ENCODE assay signal across 9 mouse cellular contexts in the genomic region with DNA sequence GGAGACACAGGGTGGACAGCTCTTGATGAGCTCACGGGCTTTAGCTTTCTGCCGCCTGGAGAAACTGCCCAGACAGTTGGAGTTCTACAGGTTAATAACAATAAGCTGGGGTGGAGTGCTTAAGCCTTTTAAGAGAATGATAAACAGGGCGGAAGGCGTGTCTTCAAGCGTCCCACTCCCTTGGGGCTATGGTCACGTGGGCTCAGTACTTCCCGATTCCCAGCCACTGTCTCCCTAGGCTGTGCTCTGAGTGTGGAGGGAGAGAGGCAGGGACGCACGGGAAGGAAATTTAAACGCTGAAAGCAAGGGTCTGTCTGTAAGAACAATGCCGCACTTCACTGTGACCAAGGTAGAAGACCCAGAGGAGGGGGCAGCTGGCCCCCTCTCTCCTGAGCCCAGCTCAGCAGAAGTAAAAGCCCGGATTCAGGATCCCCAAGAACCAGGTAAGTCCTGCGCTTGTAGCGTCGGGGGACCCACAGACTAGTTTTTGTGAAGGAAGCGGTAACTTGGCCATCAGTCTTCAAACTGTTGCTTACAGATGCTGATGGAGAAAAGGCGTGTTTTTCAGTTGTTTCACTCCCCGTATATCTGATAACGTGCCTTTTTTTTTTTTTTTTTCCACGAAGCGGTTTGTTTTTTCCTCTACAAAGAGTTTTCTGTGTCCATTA. TPM values are rescaled to one million over a fixed set of nuclear protein-coding genes. Genes with fewer than 3 reads are reported as not detected.
DNase-seq lines count a peak whose midpoint lies in the region; ATAC-seq and TF ChIP-seq lines count a peak whose summit lies in the region.
"Had no signal": no experiment of that assay in that cellular context is flagged by ENCODE, and none has a peak within 500 bp of the region (broad histone marks: within the 10 kb centered on the region; RNA-seq: fewer than 3 reads in every experiment).

No protein-coding gene starts in this region.

- in situ Hi-C loops in CH12.LX (cut with MboI; ENCODE audit: low pct_ligation_motif_present, low pct_unique_long_range_greater_than_20kb, low sequenced_read_pairs): no loop called here

- no peak for TF ChIP-seq RAD21 in CH12.LX (IDR thresholded peaks at IDR 0.05; ENCODE audit: low read depth, low read length)

- no peaks in the 10 kb centered on the region for H3K27me3 ChIP-seq in CH12.LX (replicated peaks)
- H3K27me3 ChIP-seq in forebrain, embryonic 13.5 days: no peaks in the 10 kb centered on the region
- no peaks in the 10 kb centered on the region for H3K27me3 ChIP-seq in limb, embryonic 12.5 days
- H3K27me3 ChIP-seq in midbrain, embryonic 12.5 days: no peaks in the 10 kb centered on the region

- dilution Hi-C loops in CH12.LX (cut with MboI; ENCODE audit: extremely low pct_ligation_motif_present, extremely low pct_unique_long_range_greater_than_20kb, low sequenced_read_pairs): no loop called here

- ATAC-seq in forebrain, embryonic 13.5 days: peak; percentile 92
- peak; percentile 70 to 76 for ATAC-seq in hematopoietic stem cell, adult 5-6 weeks (replicated peaks in 1 of 2; ENCODE audit: insufficient read depth in 1 of 2, low FRiP score in 2 of 2, low TSS enrichment in 1 of 2, low read depth in 1 of 2, poor library complexity in 2 of 2, severe bottlenecking in 2 of 2)
- no peak for ATAC-seq in limb, embryonic 12.5 days (ENCODE audit: insufficient number of reproducible peaks, insufficient read depth, low FRiP score, low TSS enrichment, low read depth)
- peak; percentile 92 for ATAC-seq in midbrain, embryonic 12.5 days (ENCODE audit: low FRiP score, low read depth)

- TF ChIP-seq POLR2A in CH12.LX (IDR thresholded peaks at IDR 0.05; ENCODE audit: low read depth, low read length): no peak

- peak overlapping the region; percentile 17 for H3K4me2 ChIP-seq in CH12.LX (ENCODE audit: insufficient read depth, low read depth, poor library complexity, severe bottlenecking)
- peak overlapping the region; percentile 86 for H3K4me2 ChIP-seq in forebrain, embryonic 13.5 days
- peak overlapping the region; percentile 79 for H3K4me2 ChIP-seq in limb, embryonic 12.5 days
- H3K4me2 ChIP-seq in midbrain, embryonic 12.5 days (replicated peaks): peak overlapping the region; percentile 77

- H3K79me2 ChIP-seq in CH12.LX (replicated peaks; ENCODE audit: control insufficient read depth, extremely low read depth, insufficient read depth, poor library complexity, severe bottlenecking): peaks cover 2% of the 10 kb centered on the region; the same call in 1 of the 2 replicates

- H3K9me3 ChIP-seq in CH12.LX (replicated peaks; ENCODE audit: low read length): no peaks in the 10 kb centered on the region
- no peaks in the 10 kb centered on the region for H3K9me3 ChIP-seq in forebrain, embryonic 13.5 days (replicated peaks)
- H3K9me3 ChIP-seq in limb, embryonic 12.5 days: no peaks in the 10 kb centered on the region
- H3K9me3 ChIP-seq in midbrain, embryonic 12.5 days: no peaks in the 10 kb centered on the region

- H3K4me3 ChIP-seq in CH12.LX (replicated peaks in 1 of 3; ENCODE audit: low read depth in 2 of 3, low read length in 2 of 3, poor library complexity in 1 of 3): peak overlapping the region in 2 of 3 experiments; percentile 17 to 25
- peak overlapping the region; percentile 49 for H3K4me3 ChIP-seq in forebrain, embryonic 13.5 days
- peak overlapping the region; percentile 45 for H3K4me3 ChIP-seq in limb, embryonic 12.5 days (replicated peaks)
- peak overlapping the region; percentile 45 for H3K4me3 ChIP-seq in midbrain, embryonic 12.5 days

- no peaks in the 10 kb centered on the region for H3K4me1 ChIP-seq in CH12.LX (ENCODE audit: control insufficient read depth in 1 of 2, insufficient read depth in 2 of 2)
- peaks cover 13% of the 10 kb centered on the region for H3K4me1 ChIP-seq in forebrain, embryonic 13.5 days
- 0 out of 2 replicates have a peak, but pooled peaks cover 4% of the 10 kb centered on the region for H3K4me1 ChIP-seq in limb, embryonic 12.5 days (replicated peaks)
- no peaks in the 10 kb centered on the region; the same call in 1 of the 2 replicates for H3K4me1 ChIP-seq in midbrain, embryonic 12.5 days

- H3K27ac ChIP-seq in CH12.LX (ENCODE audit: insufficient read depth, low read depth): no peak overlapping the region
- no peak overlapping the region for H3K27ac ChIP-seq in forebrain, embryonic 13.5 days
- no peak overlapping the region for H3K27ac ChIP-seq in limb, embryonic 12.5 days
- no peak overlapping the region for H3K27ac ChIP-seq in midbrain, embryonic 12.5 days (replicated peaks)

- TF ChIP-seq CTCF in CH12.LX (conservative IDR thresholded peaks at IDR 0.05 in 1 of 2, IDR thresholded peaks at IDR 0.05 in 1 of 2; ENCODE audit: low read depth in 2 of 2, low read length in 2 of 2): no peak

- no peak overlapping the region for H3K9ac ChIP-seq in CH12.LX (ENCODE audit: insufficient read depth, low read depth)
- H3K9ac ChIP-seq in forebrain, embryonic 13.5 days: peak overlapping the region; percentile 71
- H3K9ac ChIP-seq in limb, embryonic 12.5 days (replicated peaks): peak overlapping the region; percentile 65
- peak overlapping the region; percentile 48 for H3K9ac ChIP-seq in midbrain, embryonic 12.5 days (replicated peaks)

- under 1% methylated on average over 21 of the region's 21 CpGs for WGBS in forebrain, embryonic 13.5 days
- WGBS in limb, embryonic 12.5 days: 2% methylated on average over 21 of the region's 21 CpGs
- 2% methylated on average over 21 of the region's 21 CpGs for WGBS in midbrain, embryonic 12.5 days

- DNase-seq in CH12.LX (ENCODE audit: extremely low read depth): no peak
- DNase-seq in adrenal gland, adult 2 months: peak; percentile 79
- DNase-seq in testis, postnatal 14 days (ENCODE audit: low spot score): peak; percentile 57
- no peak for DNase-seq in cerebellum, adult 11-12 months

- no peak for TF ChIP-seq EP300 in CH12.LX (IDR thresholded peaks at IDR 0.05; ENCODE audit: low read length)

- peaks cover 0 to 4% of the 10 kb centered on the region in 2 experiments for H3K36me3 ChIP-seq in CH12.LX (replicated peaks in 1 of 2; ENCODE audit: control insufficient read depth in 1 of 2, insufficient read depth in 1 of 2, low read length in 1 of 2)
- H3K36me3 ChIP-seq in forebrain, embryonic 13.5 days (ENCODE audit: poor library complexity, severe bottlenecking): no peaks in the 10 kb centered on the region
- H3K36me3 ChIP-seq in limb, embryonic 12.5 days: no peaks in the 10 kb centered on the region
- H3K36me3 ChIP-seq in midbrain, embryonic 12.5 days: no peaks in the 10 kb centered on the region

RNA-seq across cellular contexts. Expression of a gene that starts 18.4 kb away (rescaled TPM):
- total RNA-seq in CH12.LX (2012; rRNA removed) (not detected in 2 replicates), CH12.LX (2014; rRNA removed) (0.51 TPM in 1 of 2 replicates, not detected in the other)
- polyA plus RNA-seq in CH12.LX (2012; ENCODE audit: insufficient read length, low read depth): not detected in 2 replicates
- under 1 TPM in 1 of 2 experiments, not detected in 1; 0.14 TPM for total RNA-seq in adrenal gland, adult 2 months (2021)
- polyA plus RNA-seq in adrenal gland, adult 2 months (2012; rRNA removed): not detected in 2 replicates
- not detected in 2 replicates for polyA plus RNA-seq in forebrain, embryonic 13.5 days (2015; fragmentation: Nextera tagmentation; extraction: Ambion mirVana)
- not detected in 2 replicates for total RNA-seq in hematopoietic stem cell, adult 5-6 weeks (2017)
- not detected in 2 replicates for polyA plus RNA-seq in limb, embryonic 12.5 days (2016; fragmentation: Nextera tagmentation; extraction: Ambion mirVana)
- polyA plus RNA-seq in midbrain, embryonic 12.5 days (2016; fragmentation: Nextera tagmentation; extraction: Ambion mirVana): not detected in 2 replicates

RNA-seq across cellular contexts. Expression of a gene that starts 18.9 kb away (rescaled TPM):
- 10.5 and 14.8 TPM in 2 replicates for total RNA-seq in CH12.LX (2012; rRNA removed)
- 7.8 and 8.2 TPM in 2 replicates for total RNA-seq in CH12.LX (2014; rRNA removed)
- polyA plus RNA-seq in CH12.LX (2012; ENCODE audit: insufficient read length, low read depth): 9.1 and 10.5 TPM in 2 replicates
- 10 to 100 TPM; 33.4 to 35.1 TPM for total RNA-seq in adrenal gland, adult 2 months (2021)
- polyA plus RNA-seq in adrenal gland, adult 2 months (2012; rRNA removed): 11.7 and 14.5 TPM in 2 replicates
- polyA plus RNA-seq in forebrain, embryonic 13.5 days (2015; fragmentation: Nextera tagmentation; extraction: Ambion mirVana): 11.8 and 14.7 TPM in 2 replicates
- total RNA-seq in hematopoietic stem cell, adult 5-6 weeks (2017): 95.7 and 126 TPM in 2 replicates
- polyA plus RNA-seq in limb, embryonic 12.5 days (2016; fragmentation: Nextera tagmentation; extraction: Ambion mirVana): 10.6 and 11.4 TPM in 2 replicates
- polyA plus RNA-seq in midbrain, embryonic 12.5 days (2016; fragmentation: Nextera tagmentation; extraction: Ambion mirVana): 18.7 and 19.3 TPM in 2 replicates

RNA-seq across cellular contexts. Expression of a gene that starts 22.8 kb away (rescaled TPM):
- total RNA-seq in CH12.LX (2012; rRNA removed) (239 and 308 TPM in 2 replicates), CH12.LX (2014; rRNA removed) (448 and 507 TPM in 2 replicates)
- 226 and 251 TPM in 2 replicates for polyA plus RNA-seq in CH12.LX (2012; ENCODE audit: insufficient read length, low read depth)
- 100 to 1,000 TPM; 122 to 167 TPM for total RNA-seq in adrenal gland, adult 2 months (2021)
- 46.6 and 57.7 TPM in 2 replicates for polyA plus RNA-seq in adrenal gland, adult 2 months (2012; rRNA removed)
- 180 and 196 TPM in 2 replicates for polyA plus RNA-seq in forebrain, embryonic 13.5 days (2015; fragmentation: Nextera tagmentation; extraction: Ambion mirVana)
- 109 and 165 TPM in 2 replicates for total RNA-seq in hematopoietic stem cell, adult 5-6 weeks (2017)
- polyA plus RNA-seq in limb, embryonic 12.5 days (2016; fragmentation: Nextera tagmentation; extraction: Ambion mirVana): 170 and 181 TPM in 2 replicates
- 137 and 139 TPM in 2 replicates for polyA plus RNA-seq in midbrain, embryonic 12.5 days (2016; fragmentation: Nextera tagmentation; extraction: Ambion mirVana)

RNA-seq across cellular contexts. Expression of a gene that starts 25.4 kb away (rescaled TPM):
- 0.04 TPM in 1 of 2 replicates, not detected in the other for total RNA-seq in CH12.LX (2012; rRNA removed)
- total RNA-seq in CH12.LX (2014; rRNA removed): not detected in 2 replicates
- 0.08 TPM in 1 of 2 replicates, not detected in the other for polyA plus RNA-seq in CH12.LX (2012; ENCODE audit: insufficient read length, low read depth)
- total RNA-seq in adrenal gland, adult 2 months (2021): not detected
- not detected in 2 replicates for polyA plus RNA-seq in adrenal gland, adult 2 months (2012; rRNA removed)
- polyA plus RNA-seq in forebrain, embryonic 13.5 days (2015; fragmentation: Nextera tagmentation; extraction: Ambion mirVana): not detected in 2 replicates
- total RNA-seq in hematopoietic stem cell, adult 5-6 weeks (2017): not detected in 2 replicates
- 0.10 TPM in 2 replicates for polyA plus RNA-seq in limb, embryonic 12.5 days (2016; fragmentation: Nextera tagmentation; extraction: Ambion mirVana)
- polyA plus RNA-seq in midbrain, embryonic 12.5 days (2016; fragmentation: Nextera tagmentation; extraction: Ambion mirVana): 0.08 TPM in 1 of 2 replicates, not detected in the other
- total RNA-seq: left cerebral cortex, postnatal 10 days had no signal

RNA-seq across cellular contexts. Expression of a gene that starts 45.2 kb away (rescaled TPM):
- total RNA-seq in CH12.LX (2012; rRNA removed) (17.2 and 19.9 TPM in 2 replicates), CH12.LX (2014; rRNA removed) (10.7 and 12.3 TPM in 2 replicates)
- polyA plus RNA-seq in CH12.LX (2012; ENCODE audit: insufficient read length, low read depth): 66.8 and 75.2 TPM in 2 replicates
- 1 to 10 TPM; 5.1 to 9.2 TPM for total RNA-seq in adrenal gland, adult 2 months (2021)
- polyA plus RNA-seq in adrenal gland, adult 2 months (2012; rRNA removed): 18.9 TPM in 2 replicates
- polyA plus RNA-seq in forebrain, embryonic 13.5 days (2015; fragmentation: Nextera tagmentation; extraction: Ambion mirVana): 9.7 and 10.6 TPM in 2 replicates
- 7.8 and 22.5 TPM in 2 replicates for total RNA-seq in hematopoietic stem cell, adult 5-6 weeks (2017)
- polyA plus RNA-seq in limb, embryonic 12.5 days (2016; fragmentation: Nextera tagmentation; extraction: Ambion mirVana): 12.9 and 14.0 TPM in 2 replicates
- polyA plus RNA-seq in midbrain, embryonic 12.5 days (2016; fragmentation: Nextera tagmentation; extraction: Ambion mirVana): 11.9 and 13.1 TPM in 2 replicates

Comparison
In these comparisons a context has a peak if more than half of its experiments do, and no peak if none do; other contexts are left out.
1. DNase-seq: peak in adrenal gland, adult 2 months (single experiment) and testis, postnatal 14 days (single experiment); none in CH12.LX (single experiment) and cerebellum, adult 11-12 months (single experiment).
2. H3K4me2 ChIP-seq: peak in every context shown above with its lines; median percentile 86 in forebrain, embryonic 13.5 days; 79 in limb, embryonic 12.5 days; 77 in midbrain, embryonic 12.5 days; 17 in CH12.LX.
3. Peak in every context shown above with its lines, with median percentiles within 50 percentile points of each other: H3K4me3 ChIP-seq.